ENCODE assay signal across 23 mouse cellular contexts in the genomic region with DNA sequence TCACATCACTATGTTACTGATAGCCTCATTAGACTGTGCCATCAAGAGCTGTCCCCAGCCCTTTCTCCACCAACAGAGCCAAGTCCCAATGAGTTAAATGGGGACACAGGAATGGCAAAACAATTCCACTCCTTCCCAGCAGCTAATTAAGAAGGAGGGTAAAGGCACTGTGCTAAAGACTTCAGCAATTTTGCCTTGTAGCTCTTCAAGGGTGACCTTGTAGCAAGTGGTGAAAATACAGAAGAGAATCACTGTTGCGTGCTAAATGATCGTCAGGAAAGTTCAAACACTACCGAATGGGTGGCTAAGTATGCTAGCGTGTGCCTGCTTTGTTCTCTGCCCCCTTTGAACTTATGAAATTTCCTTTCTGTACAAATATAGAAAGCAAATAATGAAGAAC.
DNase-seq lines count a peak whose midpoint lies in the region; ATAC-seq lines count a peak whose summit lies in the region.
"Had no signal": no experiment of that assay in that cellular context is flagged by ENCODE, and none has a peak within 500 bp of the region (broad histone marks: within the 10 kb centered on the region; RNA-seq: fewer than 3 reads in every experiment).

No protein-coding gene starts in this region.

- no peaks in the 10 kb centered on the region for H3K9me3 ChIP-seq in forebrain, embryonic 11.5 days (ENCODE audit: control insufficient read depth, low read length)
- H3K9me3 ChIP-seq in forebrain, embryonic 16.5 days (ENCODE audit: control insufficient read depth, low read length), result no peaks in the 10 kb centered on the region
- no peaks in the 10 kb centered on the region for H3K9me3 ChIP-seq in forebrain, embryonic 13.5 days (replicated peaks)
- no peaks in the 10 kb centered on the region for H3K9me3 ChIP-seq in forebrain, embryonic 10.5 days
- no peaks in the 10 kb centered on the region for H3K9me3 ChIP-seq in hindbrain, embryonic 16.5 days (ENCODE audit: control insufficient read depth, low read length)
- H3K9me3 ChIP-seq in hindbrain, embryonic 13.5 days, result no peaks in the 10 kb centered on the region
- H3K9me3 ChIP-seq: embryonic facial prominence, embryonic 10.5 days; embryonic facial prominence, embryonic 12.5 days had no signal

- H3K27ac ChIP-seq in forebrain, embryonic 11.5 days (ENCODE audit: low read depth, low read length), result no peak overlapping the region
- H3K27ac ChIP-seq in forebrain, embryonic 16.5 days (ENCODE audit: low read length), result no peak overlapping the region
- H3K27ac ChIP-seq in forebrain, embryonic 13.5 days, result no peak overlapping the region
- H3K27ac ChIP-seq in forebrain, embryonic 10.5 days, result no peak overlapping the region
- H3K27ac ChIP-seq in hindbrain, embryonic 16.5 days (ENCODE audit: low read depth, low read length), result no peak overlapping the region
- H3K27ac ChIP-seq in hindbrain, embryonic 13.5 days, result no peak overlapping the region
- H3K27ac ChIP-seq: embryonic facial prominence, embryonic 10.5 days; embryonic facial prominence, embryonic 12.5 days had no signal

- H3K9ac ChIP-seq in forebrain, embryonic 11.5 days (ENCODE audit: low read length), result no peak overlapping the region
- H3K9ac ChIP-seq in forebrain, embryonic 16.5 days (replicated peaks; ENCODE audit: low read depth, low read length), result no peak overlapping the region
- H3K9ac ChIP-seq in forebrain, embryonic 13.5 days, result no peak overlapping the region
- H3K9ac ChIP-seq in hindbrain, embryonic 16.5 days (ENCODE audit: low read depth, low read length), result no peak overlapping the region
- H3K9ac ChIP-seq in hindbrain, embryonic 13.5 days, result no peak overlapping the region
- H3K9ac ChIP-seq: embryonic facial prominence, embryonic 12.5 days had no signal

- ATAC-seq in forebrain, embryonic 11.5 days (replicated peaks; ENCODE audit: low FRiP score), result peak; percentile 71; the same call in 1 of the 2 replicates
- ATAC-seq in forebrain, embryonic 16.5 days, result no peak
- ATAC-seq in forebrain, embryonic 13.5 days, result peak; percentile 51; the same call in 1 of the 2 replicates
- 0 out of 2 replicates have a peak, but pooled peaks have one; percentile 20 for ATAC-seq in hindbrain, embryonic 16.5 days
- no peak for ATAC-seq in hindbrain, embryonic 13.5 days (ENCODE audit: low FRiP score)
- ATAC-seq: activated CD4-positive, CD25-positive, alpha-beta regulatory T cell, adult 4 months; CD4-positive, CD25-positive, alpha-beta regulatory T cell, adult 4 months; Patski had no signal

- DNase-seq in forebrain, embryonic 11.5 days (ENCODE audit: low spot score), result no peak
- no peak for DNase-seq in forebrain, embryonic 10.5 days (ENCODE audit: extremely low spot score, low spot score)
- DNase-seq in brain, adult 2 months (ENCODE audit: low read depth, low spot score), result peak; percentile 5
- DNase-seq in frontal cortex, postnatal 14 days (ENCODE audit: low spot score in 2 of 2), result no peak
- DNase-seq: adrenal gland, adult 8-10 months; adrenal gland, postnatal 14 days; adrenal gland, postnatal 36 days; B cell, adult 2 months; cerebellum, adult 11-12 months; cerebellum, adult 2 months; cerebellum, adult 9-10 months; cerebellum, postnatal 25 days had no signal

- no peaks in the 10 kb centered on the region for H3K4me1 ChIP-seq in forebrain, embryonic 11.5 days (replicated peaks; ENCODE audit: control insufficient read depth, insufficient read depth, low read length)
- H3K4me1 ChIP-seq in forebrain, embryonic 16.5 days (replicated peaks; ENCODE audit: control insufficient read depth, insufficient read depth, low read length), result peaks cover 2% of the 10 kb centered on the region; the same call in 1 of the 2 replicates
- peaks cover 6% of the 10 kb centered on the region for H3K4me1 ChIP-seq in forebrain, embryonic 13.5 days
- peaks cover 13% of the 10 kb centered on the region for H3K4me1 ChIP-seq in forebrain, embryonic 10.5 days
- no peaks in the 10 kb centered on the region for H3K4me1 ChIP-seq in hindbrain, embryonic 16.5 days (ENCODE audit: control insufficient read depth, insufficient read depth, low read depth, low read length)
- no peaks in the 10 kb centered on the region for H3K4me1 ChIP-seq in hindbrain, embryonic 13.5 days (replicated peaks)
- H3K4me1 ChIP-seq: embryonic facial prominence, embryonic 10.5 days; embryonic facial prominence, embryonic 12.5 days had no signal

- no peaks in the 10 kb centered on the region for H3K36me3 ChIP-seq in forebrain, embryonic 11.5 days (ENCODE audit: control insufficient read depth, insufficient read depth, low read length)
- no peaks in the 10 kb centered on the region for H3K36me3 ChIP-seq in forebrain, embryonic 16.5 days (ENCODE audit: control insufficient read depth, insufficient read depth)
- H3K36me3 ChIP-seq in forebrain, embryonic 13.5 days (ENCODE audit: poor library complexity, severe bottlenecking), result no peaks in the 10 kb centered on the region
- no peaks in the 10 kb centered on the region for H3K36me3 ChIP-seq in forebrain, embryonic 10.5 days (replicated peaks)
- H3K36me3 ChIP-seq in hindbrain, embryonic 16.5 days (ENCODE audit: control insufficient read depth, insufficient read depth, low read length), result no peaks in the 10 kb centered on the region
- no peaks in the 10 kb centered on the region for H3K36me3 ChIP-seq in hindbrain, embryonic 13.5 days
- H3K36me3 ChIP-seq: embryonic facial prominence, embryonic 10.5 days; embryonic facial prominence, embryonic 12.5 days; G1E had no signal

- no peak overlapping the region for H3K4me3 ChIP-seq in forebrain, embryonic 11.5 days (ENCODE audit: low read depth, low read length)
- H3K4me3 ChIP-seq in forebrain, embryonic 16.5 days (replicated peaks; ENCODE audit: low read length), result no peak overlapping the region
- no peak overlapping the region for H3K4me3 ChIP-seq in forebrain, embryonic 13.5 days
- H3K4me3 ChIP-seq in forebrain, embryonic 10.5 days, result no peak overlapping the region
- no peak overlapping the region for H3K4me3 ChIP-seq in hindbrain, embryonic 16.5 days (ENCODE audit: low read length)
- H3K4me3 ChIP-seq in hindbrain, embryonic 13.5 days, result no peak overlapping the region
- H3K4me3 ChIP-seq: embryonic facial prominence, embryonic 10.5 days; embryonic facial prominence, embryonic 12.5 days had no signal

- 53% methylated on average over 4 of the region's 4 CpGs for WGBS in forebrain, embryonic 11.5 days
- 30% methylated on average over 4 of the region's 4 CpGs for WGBS in forebrain, embryonic 16.5 days
- WGBS in forebrain, embryonic 13.5 days, result 36% methylated on average over 4 of the region's 4 CpGs
- 72% methylated on average over 4 of the region's 4 CpGs for WGBS in forebrain, embryonic 10.5 days
- 72% methylated on average over 4 of the region's 4 CpGs for WGBS in hindbrain, embryonic 16.5 days
- 77% methylated on average over 4 of the region's 4 CpGs for WGBS in hindbrain, embryonic 13.5 days

- H3K27me3 ChIP-seq in forebrain, embryonic 11.5 days (ENCODE audit: control insufficient read depth, insufficient read depth, low read length), result no peaks in the 10 kb centered on the region
- no peaks in the 10 kb centered on the region for H3K27me3 ChIP-seq in forebrain, embryonic 16.5 days (replicated peaks; ENCODE audit: control insufficient read depth, insufficient read depth, low read length)
- peaks cover 4% of the 10 kb centered on the region; the same call in 1 of the 2 replicates for H3K27me3 ChIP-seq in forebrain, embryonic 13.5 days
- no peaks in the 10 kb centered on the region; the same call in 1 of the 2 replicates for H3K27me3 ChIP-seq in forebrain, embryonic 10.5 days (ENCODE audit: poor library complexity, severe bottlenecking)
- H3K27me3 ChIP-seq in hindbrain, embryonic 16.5 days (replicated peaks; ENCODE audit: control insufficient read depth, insufficient read depth, low read length), result no peaks in the 10 kb centered on the region
- no peaks in the 10 kb centered on the region for H3K27me3 ChIP-seq in hindbrain, embryonic 13.5 days
- H3K27me3 ChIP-seq: CH12.LX; embryonic facial prominence, embryonic 12.5 days; Patski had no signal

- H3K4me2 ChIP-seq in forebrain, embryonic 11.5 days (ENCODE audit: low read depth, low read length, severe bottlenecking), result no peak overlapping the region
- no peak overlapping the region for H3K4me2 ChIP-seq in forebrain, embryonic 16.5 days (ENCODE audit: low read length)
- H3K4me2 ChIP-seq in forebrain, embryonic 13.5 days, result no peak overlapping the region
- no peak overlapping the region for H3K4me2 ChIP-seq in hindbrain, embryonic 16.5 days (ENCODE audit: low read length)
- no peak overlapping the region for H3K4me2 ChIP-seq in hindbrain, embryonic 13.5 days
- H3K4me2 ChIP-seq: embryonic facial prominence, embryonic 12.5 days had no signal

Comparison
In these comparisons a context has a peak if more than half of its experiments do, and no peak if none do; other contexts are left out.
1. ATAC-seq: peak in forebrain, embryonic 11.5 days (single experiment), forebrain, embryonic 13.5 days (single experiment) and hindbrain, embryonic 16.5 days (single experiment); none in forebrain, embryonic 16.5 days (single experiment) and hindbrain, embryonic 13.5 days (single experiment).